Mouse (Mus musculus) forebrain, embryonic 12.5 days (tissue): Measurements from ENCODE around the gene Kif3a. TPM values are rescaled to one million over a fixed set of nuclear protein-coding genes. Genes with fewer than 3 reads are reported as not detected.

Experiments used
- ATAC-seq: fragments of 200-750 bp; cut with Nextera tagmentation; 2 replicates; pipeline ENCODE4 v1.8.0; 2017; ENCODE audit warnings: moderate TSS enrichment; ENCODE audit not compliant: low FRiP score
- H3K27ac ChIP-seq: fragments of 300-500 bp; sonication (generic); 2 replicates; pipeline ENCODE4 v1.5.1; 2016; ENCODE audit warnings: mild to moderate bottlenecking
- H3K27me3 ChIP-seq: fragments of 300-500 bp; sonication (generic); 2 replicates; pipeline ENCODE4 v1.6.1; 2016; ENCODE audit warnings: mild to moderate bottlenecking
- H3K36me3 ChIP-seq: fragments of 300-500 bp; sonication (generic); replicated peaks from 2 replicates; pipeline ENCODE4 v1.6.1; 2016; ENCODE audit warnings: mild to moderate bottlenecking
- H3K4me1 ChIP-seq: fragments of 300-500 bp; sonication (generic); 2 replicates; pipeline ENCODE4 v1.6.1; 2016
- H3K4me2 ChIP-seq: fragments of 300-500 bp; sonication (generic); 2 replicates; pipeline ENCODE4 v1.6.1; 2016; ENCODE audit warnings: mild to moderate bottlenecking, moderate library complexity
- H3K4me3 ChIP-seq: fragments of 300-500 bp; sonication (generic); replicated peaks from 2 replicates; pipeline ENCODE4 v1.5.1; 2016; ENCODE audit warnings: mild to moderate bottlenecking
- H3K9ac ChIP-seq: fragments of 300-500 bp; sonication (generic); 2 replicates; pipeline ENCODE4 v1.6.1; 2016; ENCODE audit warnings: mild to moderate bottlenecking
- H3K9me3 ChIP-seq: fragments of 300-500 bp; sonication (generic); 2 replicates; pipeline ENCODE4 v1.6.1; 2016
- WGBS: fragments of 180-500 bp; shearing (Covaris S2); methylation state at CpG from one replicate; pipeline ENCODE4 v1.1.7; 2016; 5-methylcytosine and 5-hydroxymethylcytosine counted together
- polyA plus RNA-seq: library from polyadenylated mRNA; unstranded; fragments of >200 nt; fragmentation: Nextera tagmentation; extraction: Ambion mirVana; gene quantifications from 2 replicates; pipeline ENCODE4 v1.2.1, GENCODE M21; 2016

Gene Kif3a
- polyA plus RNA-seq, 1 experiment from 2014 or later, result 120 TPM

- WGBS, result 91% methylated on average over 4 of the region's 4 CpGs
- no peak for ATAC-seq
- H3K27me3 ChIP-seq, result no peaks in the 10 kb centered on the region
- no peak overlapping the region for H3K4me2 ChIP-seq
- 0 out of 2 replicates have a peak, but pooled peaks cover 3% of the 10 kb centered on the region for H3K9me3 ChIP-seq
- H3K27ac ChIP-seq, result no peak overlapping the region
- H3K9ac ChIP-seq, result no peak overlapping the region
- no peak overlapping the region for H3K4me3 ChIP-seq
- no peaks in the 10 kb centered on the region for H3K4me1 ChIP-seq
- H3K36me3 ChIP-seq, result no peaks in the 10 kb centered on the region
Measured at GRCm38 (mm10) chr11:53620094-53620493, 52.9 kb downstream of the Kif3a start.

GRCm38 (mm10) chr11:53621582-53622439 lies 54.6 kb downstream of the Kif3a start:
- Histone ChIP-seq H3K4me2 (no peak overlapping the region), H3K4me3 (no peak overlapping the region), H3K9ac (no peak overlapping the region), H3K27me3 (no peaks in the 10 kb centered on the region), H3K27ac (no peak overlapping the region), H3K4me1 (no peaks in the 10 kb centered on the region), H3K9me3 (0 out of 2 replicates have a peak, but pooled peaks cover 3% of the 10 kb centered on the region), H3K36me3 (no peaks in the 10 kb centered on the region)
- no peak for ATAC-seq
- WGBS, result 92% methylated on average over 11 of the region's 11 CpGs

GRCm38 (mm10) chr11:53622440-53622806 lies 55.2 kb downstream of the Kif3a start:
- H3K27ac ChIP-seq, result no peak overlapping the region
- no peaks in the 10 kb centered on the region for H3K36me3 ChIP-seq
- 87% methylated on average over 6 of the region's 6 CpGs for WGBS
- no peak overlapping the region for H3K4me3 ChIP-seq
- no peaks in the 10 kb centered on the region for H3K27me3 ChIP-seq
- no peak overlapping the region for H3K9ac ChIP-seq
- no peak for ATAC-seq
- no peaks in the 10 kb centered on the region for H3K4me1 ChIP-seq
- H3K9me3 ChIP-seq, result 0 out of 2 replicates have a peak, but pooled peaks cover 3% of the 10 kb centered on the region
- H3K4me2 ChIP-seq, result no peak overlapping the region

DNA sequence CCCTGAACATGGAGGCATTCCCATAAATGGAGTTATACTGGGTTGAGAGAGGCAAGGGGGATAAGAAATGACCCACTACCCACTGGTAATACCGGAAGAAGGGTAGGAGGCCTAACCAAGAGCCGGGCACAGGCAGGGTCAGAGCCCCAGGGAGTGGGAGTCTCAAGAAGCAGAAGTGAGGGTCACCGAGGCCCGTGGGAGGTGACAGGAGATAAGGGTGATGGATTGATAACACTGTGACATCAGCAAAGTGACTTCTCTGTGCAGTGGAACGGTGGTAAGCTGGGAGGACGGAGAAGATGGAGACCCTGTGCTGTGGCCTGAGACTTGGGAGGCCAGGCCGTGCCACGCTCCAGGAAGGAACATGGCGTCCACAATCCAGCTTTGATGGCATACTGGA lies 56.4 kb downstream of the Kif3a start:
- H3K9me3 ChIP-seq, result 0 out of 2 replicates have a peak, but pooled peaks cover 3% of the 10 kb centered on the region
- H3K27me3 ChIP-seq, result no peaks in the 10 kb centered on the region
- no peaks in the 10 kb centered on the region for H3K4me1 ChIP-seq
- H3K4me2 ChIP-seq, result no peak overlapping the region
- no peaks in the 10 kb centered on the region for H3K36me3 ChIP-seq
- no peak overlapping the region for H3K9ac ChIP-seq
- WGBS, result 95% methylated on average over 9 of the region's 9 CpGs
- no peak overlapping the region for H3K27ac ChIP-seq
- no peak overlapping the region for H3K4me3 ChIP-seq
- ATAC-seq, result no peak

DNA sequence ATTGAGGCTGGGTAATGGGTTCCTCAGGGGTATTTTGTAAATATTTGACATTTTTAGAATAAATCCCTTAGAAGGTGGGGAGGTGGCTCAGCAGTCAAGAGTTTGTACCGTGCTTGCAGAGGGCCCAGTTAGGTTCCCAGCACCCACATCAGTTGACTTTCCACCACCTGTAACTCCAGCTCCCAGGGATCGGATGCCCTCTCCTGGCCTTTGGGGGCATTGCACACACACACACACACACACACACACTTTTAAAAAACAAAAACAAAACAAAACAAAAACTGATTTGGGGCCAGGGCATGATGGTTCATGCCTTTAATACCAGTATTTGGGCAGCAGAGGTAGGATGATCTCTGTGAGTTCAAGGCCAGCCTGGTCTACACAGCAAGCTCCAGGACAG lies 56.9 kb downstream of the Kif3a start:
- Histone ChIP-seq H3K4me2 (no peak overlapping the region), H3K9me3 (0 out of 2 replicates have a peak, but pooled peaks cover 3% of the 10 kb centered on the region), H3K9ac (no peak overlapping the region), H3K4me1 (no peaks in the 10 kb centered on the region), H3K27me3 (no peaks in the 10 kb centered on the region), H3K27ac (no peak overlapping the region), H3K4me3 (no peak overlapping the region), H3K36me3 (no peaks in the 10 kb centered on the region)
- ATAC-seq, result no peak
- 94% methylated on average over 2 of the region's 2 CpGs for WGBS

- no peaks in the 10 kb centered on the region for H3K36me3 ChIP-seq
- WGBS, result 70% methylated on average over 17 of the region's 17 CpGs
- ATAC-seq, result no peak
Measured at GRCm38 (mm10) chr11:53626802-53627373, 59.7 kb downstream of the Kif3a start.

DNA sequence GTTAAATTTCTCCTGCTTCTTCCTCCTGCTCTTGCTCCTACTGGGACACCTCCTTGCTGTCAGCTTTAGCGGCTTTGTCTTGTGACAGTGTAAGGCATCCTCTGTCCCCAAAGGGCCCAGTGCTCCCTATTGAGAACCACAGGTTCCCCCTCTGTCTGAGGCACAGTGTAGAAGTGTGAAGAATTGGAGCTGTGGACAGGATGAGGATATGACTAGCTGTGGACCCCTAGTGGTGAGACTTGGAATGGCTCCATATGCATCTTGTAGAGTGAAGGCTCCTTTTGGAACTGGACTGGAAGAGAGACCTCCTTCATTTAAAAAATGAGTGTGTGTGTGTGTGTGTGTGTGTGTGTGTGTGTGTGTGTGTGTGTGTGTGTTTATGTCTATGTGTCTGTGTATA lies 60.7 kb downstream of the Kif3a start:
- Histone ChIP-seq H3K27ac (no peak overlapping the region), H3K4me1 (no peaks in the 10 kb centered on the region), H3K4me3 (no peak overlapping the region), H3K4me2 (no peak overlapping the region), H3K27me3 (no peaks in the 10 kb centered on the region), H3K9me3 (0 out of 2 replicates have a peak, but pooled peaks cover 3% of the 10 kb centered on the region), H3K36me3 (no peaks in the 10 kb centered on the region), H3K9ac (no peak overlapping the region)
- 14% methylated on average over 1 of the region's 1 CpGs for WGBS
- 0 out of 2 replicates have a peak, but pooled peaks have one; percentile 73 for ATAC-seq

More at GRCm38 (mm10) chr11:53626802-53627373, 59.7 kb downstream of the Kif3a start:
- Histone ChIP-seq H3K4me3 (no peak overlapping the region), H3K4me2 (no peak overlapping the region), H3K9me3 (0 out of 2 replicates have a peak, but pooled peaks cover 3% of the 10 kb centered on the region), H3K27me3 (no peaks in the 10 kb centered on the region), H3K9ac (0 out of 2 replicates have a peak overlapping the region, but pooled peaks have one; percentile 17), H3K4me1 (no peaks in the 10 kb centered on the region), H3K27ac (no peak overlapping the region)

DNA sequence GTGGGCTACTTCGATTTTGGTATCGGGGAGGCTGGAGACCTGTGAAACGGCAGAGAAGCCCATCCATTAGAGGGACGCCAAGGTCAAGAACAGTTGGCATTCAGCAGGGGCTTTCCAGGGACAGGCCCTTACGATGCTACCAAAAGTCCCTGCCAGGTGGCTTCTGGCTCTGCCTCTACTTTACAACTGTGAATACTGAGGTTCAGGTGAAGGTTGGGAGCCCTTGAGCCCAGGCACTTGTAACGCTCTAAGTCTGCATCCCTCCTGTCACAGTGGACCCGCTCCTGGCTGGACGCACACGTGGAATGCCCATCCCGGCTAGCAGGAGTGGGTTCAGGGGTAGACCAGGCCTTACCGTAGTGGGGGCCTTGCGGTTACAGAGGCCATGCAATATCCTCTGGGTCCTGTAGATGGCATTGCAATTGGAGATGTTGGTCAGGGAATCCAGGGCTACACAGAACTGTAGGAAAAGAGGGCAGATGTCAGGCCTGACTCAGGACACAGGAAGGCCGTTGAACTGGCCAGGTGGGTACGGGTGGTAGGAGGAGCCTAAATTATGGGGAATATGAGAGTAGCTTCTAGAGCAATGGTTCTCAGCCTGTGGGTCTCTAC lies 65.0 kb downstream of the Kif3a start:
- Histone ChIP-seq H3K27ac (no peak overlapping the region), H3K4me2 (no peak overlapping the region), H3K36me3 (no peaks in the 10 kb centered on the region), H3K27me3 (peaks cover 26% of the 10 kb centered on the region), H3K9me3 (no peaks in the 10 kb centered on the region), H3K4me1 (peaks cover 13% of the 10 kb centered on the region), H3K4me3 (no peak overlapping the region), H3K9ac (no peak overlapping the region)
- WGBS, result 69% methylated on average over 14 of the region's 14 CpGs
- no peak for ATAC-seq

DNA sequence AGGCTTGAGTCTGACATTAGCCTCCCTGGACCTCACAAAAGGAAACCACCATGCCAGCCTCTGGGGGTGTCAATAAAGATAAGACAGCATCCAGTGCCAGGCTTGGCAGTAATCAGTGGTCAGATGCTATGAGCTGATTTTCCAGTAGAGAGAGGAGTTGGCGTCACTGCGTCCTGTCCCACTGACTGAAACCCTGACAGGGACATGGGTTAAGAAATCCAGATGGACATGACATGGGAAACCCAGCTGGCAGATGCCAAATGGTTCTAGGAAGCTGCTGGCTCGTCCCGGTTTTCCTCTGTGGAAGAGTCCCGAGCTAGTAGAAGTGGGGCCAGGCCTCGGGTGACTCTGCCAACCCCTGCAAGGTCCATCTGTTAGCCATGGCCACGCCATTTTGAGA lies 66.5 kb downstream of the Kif3a start:
- WGBS, result 88% methylated on average over 7 of the region's 7 CpGs
- Histone ChIP-seq H3K36me3 (no peaks in the 10 kb centered on the region), H3K4me1 (peaks cover 14% of the 10 kb centered on the region), H3K27ac (no peak overlapping the region), H3K9ac (no peak overlapping the region), H3K27me3 (peaks cover 33% of the 10 kb centered on the region), H3K4me3 (no peak overlapping the region), H3K4me2 (no peak overlapping the region), H3K9me3 (no peaks in the 10 kb centered on the region)
- ATAC-seq, result no peak

- H3K4me3 ChIP-seq, result no peak within 1 kb of the TSS
- H3K4me1 ChIP-seq, result peaks cover 14% of the 10 kb centered on the region
- no peak within 1 kb of the TSS for H3K27ac ChIP-seq
- H3K9ac ChIP-seq, result no peak within 1 kb of the TSS
- H3K9me3 ChIP-seq, result no peaks in the 10 kb centered on the region
- H3K4me2 ChIP-seq, result no peak within 1 kb of the TSS
- H3K27me3 ChIP-seq, result peaks cover 33% of the 10 kb centered on the region
- H3K36me3 ChIP-seq, result no peaks in the 10 kb centered on the region
- 92% methylated on average over 8 of the region's 8 CpGs for WGBS
- ATAC-seq, result no peak
Measured at GRCm38 (mm10) chr11:53634556-53634955, 67.4 kb downstream of the Kif3a start, which contains the start of gene Il13. Il13 (minus strand) TSS chr11:53634702.

DNA sequence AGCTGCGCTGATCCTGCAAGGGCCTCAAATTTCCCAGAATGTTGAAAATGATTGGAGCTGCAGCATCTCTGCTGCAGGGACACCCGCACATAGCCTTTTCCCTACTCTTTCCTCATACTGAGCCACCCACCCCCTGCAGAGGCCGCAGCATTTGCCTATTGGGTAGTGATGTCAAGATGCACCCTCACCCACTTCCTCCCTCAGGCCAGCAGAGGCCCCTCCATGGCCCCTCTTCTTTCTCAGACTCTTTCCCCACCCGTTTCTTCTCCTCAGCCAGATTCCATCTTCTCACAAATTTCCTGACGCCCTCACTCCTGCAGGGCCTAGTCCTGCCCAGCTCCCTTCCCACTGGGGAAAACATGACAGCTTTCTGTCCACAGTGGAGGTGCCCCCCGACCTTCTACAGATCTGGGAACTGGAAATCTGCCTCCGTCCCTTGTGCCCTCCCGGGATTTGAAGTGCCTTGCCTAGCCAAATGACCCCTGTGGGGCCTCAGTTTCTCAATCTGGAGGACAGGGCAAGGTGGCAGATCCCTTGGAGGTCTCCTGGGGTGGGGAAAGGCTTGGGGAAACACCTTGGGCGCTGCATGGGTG lies 68.5 kb downstream of the Kif3a start:
- Histone ChIP-seq H3K9ac (peak overlapping the region; percentile 55; the same call in 1 of the 2 replicates), H3K36me3 (no peaks in the 10 kb centered on the region), H3K4me2 (peak overlapping the region; percentile 66), H3K9me3 (no peaks in the 10 kb centered on the region), H3K4me1 (peaks cover 14% of the 10 kb centered on the region), H3K4me3 (peak overlapping the region; percentile 39), H3K27me3 (peaks cover 33% of the 10 kb centered on the region), H3K27ac (no peak overlapping the region)
- 40% methylated on average over 9 of the region's 9 CpGs for WGBS
- ATAC-seq, result no peak

DNA sequence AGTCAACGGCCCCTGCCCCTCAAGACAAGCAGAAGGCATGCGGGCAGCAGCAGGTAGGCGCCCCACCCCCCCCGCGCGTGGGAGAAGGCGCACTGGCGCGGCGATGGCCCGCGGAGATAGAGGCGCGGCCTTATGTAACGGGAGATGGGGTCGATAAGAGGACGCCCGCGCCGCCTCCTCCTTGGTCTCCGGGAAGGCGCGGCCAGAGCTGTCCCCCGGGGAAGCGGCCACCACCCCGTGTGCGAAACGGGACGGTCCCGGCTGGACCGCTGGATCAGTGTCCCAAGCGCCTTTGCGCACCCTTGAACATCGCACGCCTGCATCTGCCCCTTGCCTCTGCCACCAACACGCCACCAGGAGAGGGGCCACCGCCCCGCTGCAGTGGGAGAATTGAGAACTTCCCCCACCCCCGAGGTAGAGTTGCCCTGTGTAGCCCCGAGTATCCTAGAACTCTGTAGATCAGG lies 69.0 kb downstream of the Kif3a start:
- Histone ChIP-seq H3K4me2 (peak overlapping the region; percentile 66), H3K4me3 (peak overlapping the region; percentile 39), H3K27ac (no peak overlapping the region), H3K27me3 (peaks cover 33% of the 10 kb centered on the region), H3K36me3 (no peaks in the 10 kb centered on the region), H3K9me3 (no peaks in the 10 kb centered on the region), H3K9ac (peak overlapping the region; percentile 55), H3K4me1 (peaks cover 14% of the 10 kb centered on the region)
- no peak for ATAC-seq
- WGBS, result 1% methylated on average over 38 of the region's 40 CpGs
